Mouse (Mus musculus) heart, adult 2 months (tissue): ENCODE results near the gene Pde1a. TPM values are rescaled to one million over a fixed set of nuclear protein-coding genes. Genes with fewer than 3 reads are reported as not detected.
"Not testable (repeated sequence)": the region's sequence is repeated elsewhere in the genome, so short reads cannot be mapped to it uniquely, and the experiment has no call there.

Source experiments
- DNase-seq, 2 experiments: peaks; one replicate each; pipeline ENCODE4 v3.0.0; 2021
- H3K27ac ChIP-seq: fragments of 200-600 bp; 2 replicates; pipeline ENCODE4 v1.8.1; 2022
- H3K27me3 ChIP-seq: fragments of 200-500 bp; 2 replicates; pipeline ENCODE4 v1.6.1; 2012; ENCODE audit warnings: mild to moderate bottlenecking, low read length, inconsistent platforms, mixed read lengths; ENCODE audit not compliant: control insufficient read depth, insufficient read depth
- H3K36me3 ChIP-seq: fragments of 200-500 bp; 2 replicates; pipeline ENCODE4 v1.6.1; 2012; ENCODE audit warnings: low read length, inconsistent platforms; ENCODE audit not compliant: control insufficient read depth, insufficient read depth
- H3K4me1 ChIP-seq: fragments of 200-500 bp; 2 replicates; pipeline ENCODE4 v1.6.1; 2011; ENCODE audit warnings: low read length; ENCODE audit not compliant: control insufficient read depth, insufficient read depth
- H3K4me3 ChIP-seq: fragments of 200-600 bp; 2 replicates; pipeline ENCODE4 v1.8.1; 2022
- H3K79me2 ChIP-seq: fragments of 200-500 bp; replicated peaks from 2 replicates; pipeline ENCODE4 v1.6.1; 2012; ENCODE audit warnings: mild to moderate bottlenecking, inconsistent platforms, low read length, moderate library complexity, mixed read lengths; ENCODE audit not compliant: control insufficient read depth, insufficient read depth
- H3K9ac ChIP-seq: fragments of 200-500 bp; 2 replicates; pipeline ENCODE4 v1.6.1; 2012; ENCODE audit warnings: low read depth, mild to moderate bottlenecking, control low read depth, inconsistent platforms, low read length, mixed read lengths
- CTCF ChIP-seq: fragments of 200-600 bp; IDR thresholded peaks from 2 replicates; pipeline ENCODE4 v1.8.1; 2022; ENCODE audit warnings: antibody characterized with exemption, mild to moderate bottlenecking, moderate library complexity
- EP300 ChIP-seq: fragments of 200-500 bp; IDR thresholded peaks from 2 replicates; pipeline ENCODE4 v1.6.1; 2011; ENCODE audit warnings: low read depth, low read length, control low read depth; ENCODE audit not compliant: insufficient read depth
- POLR2A ChIP-seq: fragments of 200-500 bp; IDR thresholded peaks from 2 replicates; pipeline ENCODE4 v1.6.1; 2011; ENCODE audit warnings: mild to moderate bottlenecking, low read depth, low read length, control low read depth; ENCODE audit not compliant: insufficient read depth
- WGBS: fragments of 180-500 bp; shearing (Covaris S2); methylation state at CpG from one replicate; pipeline ENCODE4 v1.1.7; 2018; 5-methylcytosine and 5-hydroxymethylcytosine counted together
- intact Hi-C: fragments of 180-260 bp; cut with DNase I; formaldehyde crosslinking; loops from one replicate; pipeline ENCODE4 v1.15.1; 2025
- polyA plus RNA-seq: library from polyadenylated mRNA; depleted of rRNA; stranded (reverse); fragments of >200 nt; gene quantifications from 2 replicates; pipeline ENCODE4 v1.2.3, GENCODE M21; 2012
- total RNA-seq, 2 experiments: library from RNA; stranded (reverse); gene quantifications; 2 replicates each; pipeline ENCODE4 v1.2.3; 2021

Pde1a gene
- total and polyA plus RNA-seq, 3 experiments: 4.9 to 8.5 (median 6.2) TPM

- intact Hi-C loops: no loop called here
- no peaks in the 10 kb centered on the region for H3K79me2 ChIP-seq
- WGBS: 73% methylated on average over 1 of the region's 1 CpGs
- H3K27me3 ChIP-seq: no peaks in the 10 kb centered on the region
- no peak overlapping the region for H3K27ac ChIP-seq
- DNase-seq: no peak
- H3K4me3 ChIP-seq: no peak overlapping the region
- TF ChIP-seq POLR2A (no peak), CTCF (no peak), EP300 (no peak)
- no peaks in the 10 kb centered on the region for H3K4me1 ChIP-seq
- no peaks in the 10 kb centered on the region for H3K36me3 ChIP-seq
- H3K9ac ChIP-seq: no peak overlapping the region
Measured at GRCm38 (mm10) chr2:79856874-79857273, 272.4 kb downstream of the Pde1a start.

GRCm38 (mm10) chr2:79847396-79847795 lies 281.9 kb downstream of the Pde1a start:
- H3K4me3 ChIP-seq, H3K79me2 ChIP-seq, H3K27ac ChIP-seq, H3K4me1 ChIP-seq, H3K27me3 ChIP-seq, intact Hi-C loops, DNase-seq, H3K9ac ChIP-seq, H3K36me3 ChIP-seq: not testable (repeated sequence)
- 83% methylated on average over 13 of the region's 13 CpGs for WGBS

- H3K27ac ChIP-seq: no peak overlapping the region
- intact Hi-C loops: no loop called here
- no peak overlapping the region for H3K4me3 ChIP-seq
- H3K79me2 ChIP-seq: no peaks in the 10 kb centered on the region
- H3K36me3 ChIP-seq: no peaks in the 10 kb centered on the region
- H3K9ac ChIP-seq: no peak overlapping the region
- no peaks in the 10 kb centered on the region for H3K4me1 ChIP-seq
- WGBS: 60% methylated on average over 5 of the region's 5 CpGs
- H3K27me3 ChIP-seq: no peaks in the 10 kb centered on the region
- no peak for DNase-seq
- TF ChIP-seq CTCF: no peak
- TF ChIP-seq POLR2A: no peak
- no peak for TF ChIP-seq EP300
Measured at GRCm38 (mm10) chr2:79839513-79839912, 289.7 kb downstream of the Pde1a start.

- H3K9ac ChIP-seq: no peak overlapping the region
- no peaks in the 10 kb centered on the region for H3K79me2 ChIP-seq
- H3K27ac ChIP-seq: no peak overlapping the region
- intact Hi-C loops: no loop called here
- DNase-seq: no peak
- H3K27me3 ChIP-seq: no peaks in the 10 kb centered on the region
- H3K4me1 ChIP-seq: no peaks in the 10 kb centered on the region
- TF ChIP-seq EP300 (no peak), POLR2A (no peak), CTCF (no peak)
- 83% methylated on average over 6 of the region's 6 CpGs for WGBS
- no peaks in the 10 kb centered on the region for H3K36me3 ChIP-seq
- no peak overlapping the region for H3K4me3 ChIP-seq
Measured at GRCm38 (mm10) chr2:79839090-79839489, 290.2 kb downstream of the Pde1a start.

GRCm38 (mm10) chr2:79825853-79826252 lies 303.4 kb downstream of the Pde1a start:
- TF ChIP-seq POLR2A: no peak
- TF ChIP-seq EP300: no peak
- TF ChIP-seq CTCF: no peak
- Histone ChIP-seq H3K9ac (no peak overlapping the region), H3K79me2 (no peaks in the 10 kb centered on the region), H3K36me3 (no peaks in the 10 kb centered on the region), H3K4me3 (no peak overlapping the region), H3K27ac (no peak overlapping the region), H3K27me3 (no peaks in the 10 kb centered on the region), H3K4me1 (no peaks in the 10 kb centered on the region)
- WGBS: 83% methylated on average over 4 of the region's 4 CpGs
- intact Hi-C loops: no loop called here
- no peak for DNase-seq

- no peak overlapping the region for H3K27ac ChIP-seq
- 84% methylated on average over 3 of the region's 3 CpGs for WGBS
- no peaks in the 10 kb centered on the region for H3K27me3 ChIP-seq
- DNase-seq: no peak
- intact Hi-C loops: no loop called here
- TF ChIP-seq CTCF (no peak), EP300 (no peak), POLR2A (no peak)
- H3K4me3 ChIP-seq: no peak overlapping the region
- no peak overlapping the region for H3K9ac ChIP-seq
- no peaks in the 10 kb centered on the region for H3K4me1 ChIP-seq
- no peaks in the 10 kb centered on the region for H3K79me2 ChIP-seq
- H3K36me3 ChIP-seq: no peaks in the 10 kb centered on the region
Measured at GRCm38 (mm10) chr2:79819543-79819942, 309.7 kb downstream of the Pde1a start.

GRCm38 (mm10) chr2:79815708-79816484 lies 313.4 kb downstream of the Pde1a start:
- no peak overlapping the region for H3K27ac ChIP-seq
- no peak for DNase-seq
- no peaks in the 10 kb centered on the region for H3K4me1 ChIP-seq
- WGBS: 61% methylated on average over 3 of the region's 3 CpGs
- no peaks in the 10 kb centered on the region for H3K36me3 ChIP-seq
- no peaks in the 10 kb centered on the region for H3K27me3 ChIP-seq
- intact Hi-C loops: no loop called here
- H3K4me3 ChIP-seq: no peak overlapping the region
- no peaks in the 10 kb centered on the region for H3K79me2 ChIP-seq
- H3K9ac ChIP-seq: no peak overlapping the region
- no peak for TF ChIP-seq EP300
- TF ChIP-seq CTCF: no peak
